Comparison of ENCODE assay signal across 14 mouse cellular contexts in genomic region chr11:20965575-20966239, GRCm38 (mm10).
"Had no signal": no experiment of that assay in that cellular context is flagged by ENCODE, and none has a peak within 500 bp of the region (broad histone marks: within the 10 kb centered on the region; RNA-seq: fewer than 3 reads in every experiment).

No protein-coding gene starts in this region.

- H3K27ac ChIP-seq: left cerebral cortex, adult 2 months; limb, embryonic 12.5 days; liver, embryonic 15.5 days had no signal

- H3K36me3 ChIP-seq: limb, embryonic 12.5 days; liver, embryonic 15.5 days; midbrain, embryonic 10.5 days had no signal

- H3K4me1 ChIP-seq: liver, embryonic 15.5 days had no signal

- H3K4me2 ChIP-seq: limb, embryonic 12.5 days; liver, embryonic 15.5 days; lung, embryonic 14.5 days had no signal

- H3K9me3 ChIP-seq: liver, embryonic 15.5 days; midbrain, embryonic 10.5 days had no signal

- ATAC-seq: intestine, postnatal 0 days; midbrain, embryonic 16.5 days had no signal

- H3K4me3 ChIP-seq: left cerebral cortex, adult 2 months; limb, embryonic 12.5 days; liver, embryonic 15.5 days; midbrain, embryonic 10.5 days had no signal

- DNase-seq: kidney, adult 8-10 months; kidney, postnatal 25 days; lung, embryonic 14.5 days; lung, postnatal 10 days; lung, postnatal 4 days; right cerebral cortex, adult 18-20 months; right cerebral cortex, postnatal 25 days; thymus, postnatal 36 days had no signal

- H3K9ac ChIP-seq: limb, embryonic 12.5 days; liver, embryonic 15.5 days; lung, embryonic 14.5 days had no signal

- H3K27me3 ChIP-seq: limb, embryonic 12.5 days had no signal
